Comparison of ENCODE assay signal across 8 mouse cellular contexts in genomic region chr6:4601297-4601931, GRCm38 (mm10). TPM values are rescaled to one million over a fixed set of nuclear protein-coding genes. Genes with fewer than 3 reads are reported as not detected.
DNase-seq lines count a peak whose midpoint lies in the region; ATAC-seq and TF ChIP-seq lines count a peak whose summit lies in the region.

No protein-coding gene starts in this region.

- H3K9ac ChIP-seq in forebrain, embryonic 14.5 days (ENCODE audit: low read length): peak overlapping the region; percentile 96
- peak overlapping the region; percentile 96 for H3K9ac ChIP-seq in hindbrain, embryonic 12.5 days
- peak overlapping the region; percentile 92 for H3K9ac ChIP-seq in midbrain, embryonic 12.5 days (replicated peaks)

- peak; percentile 77 for ATAC-seq in forebrain, embryonic 14.5 days
- peak; percentile 67 for ATAC-seq in hindbrain, embryonic 12.5 days (ENCODE audit: low FRiP score)
- peak; percentile 82 for ATAC-seq in midbrain, embryonic 12.5 days (ENCODE audit: low FRiP score, low read depth)

- H3K4me1 ChIP-seq in lung, adult 2 months (ENCODE audit: control insufficient read depth, insufficient read depth, low read length): peaks cover 6% of the 10 kb centered on the region; the same call in 1 of the 2 replicates
- peaks cover 25% of the 10 kb centered on the region for H3K4me1 ChIP-seq in forebrain, embryonic 14.5 days (ENCODE audit: control insufficient read depth, insufficient read depth, low read length)
- H3K4me1 ChIP-seq in hindbrain, embryonic 12.5 days: peaks cover 20% of the 10 kb centered on the region
- peaks cover 68% of the 10 kb centered on the region for H3K4me1 ChIP-seq in limb, embryonic 10.5 days
- H3K4me1 ChIP-seq in midbrain, embryonic 12.5 days: peaks cover 25% of the 10 kb centered on the region
- H3K4me1 ChIP-seq in testis, adult 2 months (ENCODE audit: control insufficient read depth, insufficient read depth, low read length): peaks cover 9% of the 10 kb centered on the region

- 5% methylated on average over 51 of the region's 58 CpGs for WGBS in lung, adult 2 months
- 6% methylated on average over 33 of the region's 58 CpGs for WGBS in forebrain, embryonic 14.5 days
- 5% methylated on average over 40 of the region's 58 CpGs for WGBS in hindbrain, embryonic 12.5 days
- WGBS in limb, embryonic 10.5 days: 4% methylated on average over 55 of the region's 58 CpGs
- WGBS in midbrain, embryonic 12.5 days: 3% methylated on average over 58 of the region's 58 CpGs

- H3K4me3 ChIP-seq in lung, adult 2 months (replicated peaks; ENCODE audit: extremely low read depth, low read depth, low read length): peak overlapping the region; percentile 81
- peak overlapping the region; percentile 70 for H3K4me3 ChIP-seq in forebrain, embryonic 14.5 days (ENCODE audit: low read depth, low read length)
- peak overlapping the region; percentile 83 for H3K4me3 ChIP-seq in hindbrain, embryonic 12.5 days
- peak overlapping the region; percentile 84 for H3K4me3 ChIP-seq in limb, embryonic 10.5 days
- peak overlapping the region; percentile 73 for H3K4me3 ChIP-seq in midbrain, embryonic 12.5 days
- H3K4me3 ChIP-seq in testis, adult 2 months (ENCODE audit: control insufficient read depth, low read depth, low read length): peak overlapping the region; percentile 96

- H3K9me3 ChIP-seq in forebrain, embryonic 14.5 days (replicated peaks; ENCODE audit: control insufficient read depth, low read length): no peaks in the 10 kb centered on the region
- no peaks in the 10 kb centered on the region for H3K9me3 ChIP-seq in hindbrain, embryonic 12.5 days (replicated peaks)
- H3K9me3 ChIP-seq in limb, embryonic 10.5 days (replicated peaks): no peaks in the 10 kb centered on the region
- no peaks in the 10 kb centered on the region for H3K9me3 ChIP-seq in midbrain, embryonic 12.5 days

- H3K27ac ChIP-seq in forebrain, embryonic 14.5 days (ENCODE audit: low read depth, low read length): peak overlapping the region; percentile 95
- H3K27ac ChIP-seq in hindbrain, embryonic 12.5 days: peak overlapping the region; percentile 96
- H3K27ac ChIP-seq in limb, embryonic 10.5 days: peak overlapping the region; percentile 99
- H3K27ac ChIP-seq in midbrain, embryonic 12.5 days (replicated peaks): peak overlapping the region; percentile 95
- H3K27ac ChIP-seq in testis, adult 2 months (ENCODE audit: control insufficient read depth, insufficient read depth, low read depth, low read length): peak overlapping the region; percentile 97

- no peak for TF ChIP-seq POLR2A in lung, adult 2 months (IDR thresholded peaks at IDR 0.05; ENCODE audit: borderline replicate concordance, extremely low read depth, low read depth, low read length)
- peak; percentile 14; the same call in 1 of the 2 replicates for TF ChIP-seq POLR2A in testis, adult 2 months (IDR thresholded peaks at IDR 0.05; ENCODE audit: control insufficient read depth, low read depth, low read length)

- H3K4me2 ChIP-seq in forebrain, embryonic 14.5 days (ENCODE audit: low read length): peak overlapping the region; percentile 91
- H3K4me2 ChIP-seq in hindbrain, embryonic 12.5 days (replicated peaks): peak overlapping the region; percentile 76
- peak overlapping the region; percentile 90 for H3K4me2 ChIP-seq in midbrain, embryonic 12.5 days (replicated peaks)

- TF ChIP-seq CTCF in lung, adult 2 months (IDR thresholded peaks at IDR 0.05; ENCODE audit: insufficient read depth, low read length): no peak
- no peak for TF ChIP-seq CTCF in testis, adult 2 months (IDR thresholded peaks at IDR 0.05; ENCODE audit: control insufficient read depth, insufficient read depth, insufficient replicate concordance, low read depth, low read length)

- H3K27me3 ChIP-seq in forebrain, embryonic 14.5 days (replicated peaks; ENCODE audit: control insufficient read depth, insufficient read depth, low read length): no peaks in the 10 kb centered on the region
- no peaks in the 10 kb centered on the region for H3K27me3 ChIP-seq in hindbrain, embryonic 12.5 days
- no peaks in the 10 kb centered on the region for H3K27me3 ChIP-seq in limb, embryonic 10.5 days (ENCODE audit: low read depth, poor library complexity, severe bottlenecking)
- H3K27me3 ChIP-seq in midbrain, embryonic 12.5 days: no peaks in the 10 kb centered on the region
- no peaks in the 10 kb centered on the region for H3K27me3 ChIP-seq in testis, adult 2 months (ENCODE audit: control insufficient read depth, insufficient read depth, low read length)

- peak; percentile 47 for DNase-seq in lung, adult 2 months
- no peak for DNase-seq in lung, postnatal 25 days (ENCODE audit: low spot score)
- peak; percentile 40 for DNase-seq in cerebellum, adult 11 months
- DNase-seq in forebrain, embryonic 14.5 days (ENCODE audit: low spot score): peak; percentile 56
- DNase-seq in limb, embryonic 10.5 days (ENCODE audit: low spot score): peak; percentile 72

- H3K36me3 ChIP-seq in forebrain, embryonic 14.5 days (ENCODE audit: control insufficient read depth, insufficient read depth, low read length): no peaks in the 10 kb centered on the region
- H3K36me3 ChIP-seq in hindbrain, embryonic 12.5 days: no peaks in the 10 kb centered on the region
- peaks cover 3% of the 10 kb centered on the region; the same call in 1 of the 2 replicates for H3K36me3 ChIP-seq in limb, embryonic 10.5 days
- H3K36me3 ChIP-seq in midbrain, embryonic 12.5 days: no peaks in the 10 kb centered on the region
- H3K36me3 ChIP-seq in testis, adult 2 months (ENCODE audit: control insufficient read depth, insufficient read depth, low read length): no peaks in the 10 kb centered on the region

RNA-seq across cellular contexts. Expression of gene Casd1, which starts 0.8 kb away (rescaled TPM):
- polyA plus RNA-seq in lung, adult 2 months (2012; rRNA removed): 17.6 and 25.4 TPM in 2 replicates
- 41.8 and 43.5 TPM in 2 replicates for polyA plus RNA-seq in forebrain, embryonic 14.5 days (2014; fragmentation: Nextera tagmentation; extraction: Ambion mirVana)
- polyA plus RNA-seq in hindbrain, embryonic 12.5 days (2016; fragmentation: Nextera tagmentation; extraction: Ambion mirVana): 45.3 and 50.0 TPM in 2 replicates
- polyA plus RNA-seq in limb, embryonic 10.5 days (2016; fragmentation: Nextera tagmentation; extraction: Ambion mirVana): 84.3 and 89.6 TPM in 2 replicates
- 41.1 and 41.5 TPM in 2 replicates for polyA plus RNA-seq in midbrain, embryonic 12.5 days (2016; fragmentation: Nextera tagmentation; extraction: Ambion mirVana)
- polyA plus RNA-seq in testis, adult 2 months (2012; rRNA removed): 3.8 and 3.9 TPM in 2 replicates
